Mouse (Mus musculus) Patski (cell line): Measurements from ENCODE around the gene Slc4a8. TPM values are rescaled to one million over a fixed set of nuclear protein-coding genes. Genes with fewer than 3 reads are reported as not detected.

Experiments used
- ATAC-seq: fragments of 100-300 bp; one replicate; pipeline ENCODE4 v1.8.0; 2021
- CTCF ChIA-PET: fragments of 350-600 bp; sonication (Branson Sonifier 250); formaldehyde crosslinking; loops from one replicate; lab custom pipeline; 2022; ENCODE audit warnings: inconsistent platforms; lab: Charles Lee
- POLR2A ChIA-PET: fragments of 350-600 bp; sonication (Branson Sonifier 250); formaldehyde crosslinking; loops from one replicate; lab custom pipeline; 2022; ENCODE audit warnings: antibody characterized with exemption, inconsistent platforms; lab: Charles Lee
- DNase-seq: peaks from one replicate; pipeline ENCODE4 v3.0.0-alpha.2; 2011; ENCODE audit warnings: low read depth, low spot score
- H3K27me3 ChIP-seq: fragments of 371-371 bp; one replicate; pipeline ENCODE4 v1.5.1; 2021
- CTCF ChIP-seq: fragments of 100-300 bp; IDR thresholded peaks from one replicate; pipeline ENCODE4 v1.5.1; 2021
- in situ Hi-C: fragments of 300-500 bp; cut with MboI; formaldehyde crosslinking; loops from 3 replicates; pipeline ENCODE4 v1.11.1; 2018; ENCODE audit warnings: low pct_unique_long_range_greater_than_20kb, mixed read lengths
- polyA plus RNA-seq: library from polyadenylated mRNA; unstranded; gene quantifications from one replicate; pipeline ENCODE4 v1.2.3, GENCODE M21; 2021

Gene Slc4a8
- polyA plus RNA-seq, 1 experiment from 2014 or later: 13.1 TPM

DNA sequence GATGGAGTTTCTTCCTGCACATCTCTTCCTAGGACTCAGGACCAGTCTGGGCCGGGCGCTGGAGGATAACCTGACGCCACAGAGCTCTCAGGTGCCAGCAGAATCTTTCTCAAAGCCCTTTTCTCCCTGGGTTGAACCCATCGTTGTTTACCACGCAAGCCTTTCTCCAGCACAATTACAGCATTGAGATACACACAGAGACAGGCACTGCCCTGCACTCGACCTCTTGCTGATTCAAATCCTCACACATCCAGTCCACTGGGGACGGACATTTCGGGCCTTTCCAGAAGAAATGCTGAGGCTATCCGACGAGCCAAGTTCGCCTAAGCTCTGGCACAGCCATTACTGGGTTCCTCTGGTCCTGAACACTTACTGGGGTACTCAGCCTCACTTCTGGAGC is 34.8 kb upstream of the Slc4a8 start:
- POLR2A ChIA-PET: no interaction called here
- in situ Hi-C loops: no loop called here
- H3K27me3 ChIP-seq: peaks cover 6% of the 10 kb centered on the region
- ATAC-seq: no peak
- DNase-seq: no peak
- CTCF ChIA-PET: no interaction called here
- TF ChIP-seq CTCF: no peak

DNA sequence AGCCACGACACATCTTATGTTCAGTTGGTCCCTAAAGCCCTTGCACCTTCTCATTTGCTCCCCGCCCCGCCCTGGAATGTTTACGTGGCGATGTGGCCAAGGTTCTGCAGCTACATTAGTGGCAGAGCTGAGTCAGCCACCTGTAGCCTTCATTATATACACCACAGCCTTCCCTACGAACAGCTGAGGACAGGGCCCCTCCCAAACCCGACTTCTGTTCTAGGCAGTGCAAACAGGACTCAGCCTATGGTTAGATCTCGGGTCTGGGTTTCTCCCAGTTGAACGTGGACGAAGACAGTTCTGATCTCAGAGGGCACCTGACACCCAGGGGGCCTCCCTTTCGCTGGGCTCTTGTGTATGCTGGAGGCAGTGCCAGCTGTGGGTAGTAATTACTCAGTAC is 33.7 kb upstream of the Slc4a8 start:
- peaks cover 6% of the 10 kb centered on the region for H3K27me3 ChIP-seq
- TF ChIP-seq CTCF: no peak
- ATAC-seq: no peak
- ChIA-PET CTCF (no interaction called here), POLR2A (no interaction called here)
- no peak for DNase-seq
- in situ Hi-C loops: no loop called here

DNA sequence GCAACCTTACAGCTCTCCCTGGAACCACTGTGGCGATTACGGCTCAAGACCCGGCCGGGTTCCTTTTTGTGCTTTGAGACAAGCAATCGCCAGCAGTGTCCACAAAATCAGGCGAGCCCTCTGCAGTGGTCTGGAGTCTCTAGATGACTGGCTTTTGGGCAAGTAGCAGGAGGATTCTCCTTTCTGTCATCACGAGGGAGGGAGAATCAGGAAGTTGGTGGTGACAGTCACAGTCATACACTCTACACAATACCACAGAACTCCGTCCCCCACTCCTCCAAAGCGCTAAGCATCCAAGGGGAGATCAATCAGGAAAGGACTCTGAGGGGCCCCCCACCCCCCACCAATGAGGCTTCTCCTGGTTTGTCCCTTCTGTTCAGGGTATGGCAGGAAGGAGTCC is 33.0 kb upstream of the Slc4a8 start:
- TF ChIP-seq CTCF: no peak
- no peak for DNase-seq
- ChIA-PET CTCF (no interaction called here), POLR2A (no interaction called here)
- no peak for ATAC-seq
- in situ Hi-C loops: no loop called here
- H3K27me3 ChIP-seq: peaks cover 6% of the 10 kb centered on the region

- ChIA-PET CTCF (no interaction called here), POLR2A (no interaction called here)
- in situ Hi-C loops: no loop called here
- H3K27me3 ChIP-seq: peaks cover 6% of the 10 kb centered on the region
- no peak for ATAC-seq
- no peak for DNase-seq
- TF ChIP-seq CTCF: no peak
These were observed 32.1 kb upstream of the Slc4a8 start, which contains the start of gene Galnt6 for GRCm38 (mm10) chr15:100729281-100729985. Gene Galnt6, minus strand, starts transcription at chr15:100729376.

DNA sequence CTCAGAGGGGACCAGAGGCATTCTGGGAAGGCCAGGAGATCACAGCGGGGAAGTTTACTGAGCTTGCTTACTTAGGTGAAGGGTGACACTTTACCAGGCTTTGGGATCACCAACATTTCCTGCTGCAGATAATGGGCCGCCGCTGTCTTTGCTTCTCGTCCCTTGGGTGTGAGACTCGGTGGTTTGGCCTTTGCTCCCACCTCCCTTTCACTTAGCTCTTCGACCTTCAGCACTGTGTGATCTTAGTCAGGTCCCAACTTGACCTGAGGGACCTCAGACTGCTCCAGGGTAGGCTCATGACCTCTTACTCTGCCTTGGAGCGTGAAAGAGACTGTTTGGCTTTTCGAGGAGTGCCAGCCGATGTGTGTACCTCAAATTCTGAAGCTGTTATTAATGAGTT is 30.5 kb upstream of the Slc4a8 start:
- in situ Hi-C loops: no loop called here
- ChIA-PET POLR2A (no interaction called here), CTCF (interaction anchor here (1.0 to 1.3 kb wide), 2 partner anchors 10 to 30 kb away, joined by 3 read pairs; partner anchors contain the start of gene Slc4a8)
- no peak for TF ChIP-seq CTCF
- ATAC-seq: no peak
- no peak for DNase-seq
- H3K27me3 ChIP-seq: peaks cover 6% of the 10 kb centered on the region

- DNase-seq (no peak), ATAC-seq (no peak)
- no peak for TF ChIP-seq CTCF
- ChIA-PET POLR2A (no interaction called here), CTCF (no interaction called here)
- peaks cover 6% of the 10 kb centered on the region for H3K27me3 ChIP-seq
- in situ Hi-C loops: no loop called here
These were observed 29.0 kb upstream of the Slc4a8 start for GRCm38 (mm10) chr15:100732580-100732979.

DNA sequence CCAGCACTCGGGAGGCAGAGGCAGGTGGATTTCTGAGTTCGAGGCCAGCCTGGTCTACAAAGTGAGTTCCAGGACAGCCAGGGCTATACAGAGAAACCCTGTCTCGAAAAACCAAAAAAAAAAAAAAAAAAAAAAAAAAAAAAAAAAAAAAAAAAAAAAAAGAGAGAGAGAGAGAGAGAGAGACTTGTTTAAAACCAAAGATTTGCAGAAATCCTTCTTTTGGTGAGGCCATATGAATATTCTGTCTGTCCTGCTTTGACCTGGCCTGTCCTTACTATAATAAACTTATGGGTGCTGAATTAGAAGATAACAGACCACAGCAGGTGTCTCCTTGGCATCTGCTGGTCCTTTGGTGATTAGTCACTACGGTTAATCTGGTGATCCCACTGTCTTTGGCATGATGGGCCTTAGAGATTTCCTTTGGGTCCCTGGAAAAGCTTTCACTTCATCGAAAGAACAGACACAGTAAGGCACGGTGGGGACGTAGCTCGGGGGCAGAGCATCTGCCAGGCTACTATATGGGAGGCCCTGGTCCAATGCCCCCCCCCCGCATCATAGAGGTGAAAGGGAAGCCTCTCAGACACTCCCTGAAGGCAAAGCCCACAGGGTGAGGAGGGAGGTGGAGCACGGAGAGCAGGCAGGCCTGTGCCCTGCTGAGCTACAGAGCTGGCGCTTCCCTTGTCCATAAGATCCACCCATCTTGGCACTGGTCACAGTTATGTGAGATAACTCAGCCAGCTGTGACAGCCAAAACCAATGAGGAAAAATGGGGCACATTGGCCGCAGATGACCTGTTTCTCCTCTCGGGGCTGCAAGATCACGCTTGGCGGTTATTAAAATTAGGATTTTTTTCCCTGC is 26.2 kb upstream of the Slc4a8 start:
- POLR2A ChIA-PET: interaction anchor here (0.6 kb wide), 1 partner anchor 52 kb away, joined by 3 read pairs; no protein-coding TSS in a partner anchor
- CTCF ChIA-PET: no interaction called here
- ATAC-seq (no peak), DNase-seq (no peak)
- H3K27me3 ChIP-seq: no peaks in the 10 kb centered on the region
- TF ChIP-seq CTCF: no peak
- in situ Hi-C loops: no loop called here

DNA sequence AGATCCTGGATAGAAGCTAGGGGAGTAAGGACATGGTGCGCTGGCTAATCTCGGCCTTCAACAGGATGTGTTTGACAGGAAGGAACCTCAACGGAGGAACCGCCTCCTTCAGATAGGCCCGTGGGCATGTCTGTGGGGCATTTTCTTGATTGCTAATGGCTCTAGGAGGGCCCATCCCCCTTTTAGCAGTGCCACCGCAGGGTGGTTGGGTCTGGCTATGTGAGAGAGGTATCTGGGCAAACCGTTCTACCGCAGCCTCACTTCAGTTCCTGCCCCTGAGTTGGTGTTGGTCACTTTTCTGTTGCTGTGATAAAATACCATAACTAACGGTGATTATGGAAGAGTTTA is 25.6 kb upstream of the Slc4a8 start:
- ATAC-seq (no peak), DNase-seq (no peak)
- ChIA-PET POLR2A (no interaction called here), CTCF (no interaction called here)
- no peak for TF ChIP-seq CTCF
- in situ Hi-C loops: no loop called here
- peaks cover under 1% of the 10 kb centered on the region for H3K27me3 ChIP-seq

DNA sequence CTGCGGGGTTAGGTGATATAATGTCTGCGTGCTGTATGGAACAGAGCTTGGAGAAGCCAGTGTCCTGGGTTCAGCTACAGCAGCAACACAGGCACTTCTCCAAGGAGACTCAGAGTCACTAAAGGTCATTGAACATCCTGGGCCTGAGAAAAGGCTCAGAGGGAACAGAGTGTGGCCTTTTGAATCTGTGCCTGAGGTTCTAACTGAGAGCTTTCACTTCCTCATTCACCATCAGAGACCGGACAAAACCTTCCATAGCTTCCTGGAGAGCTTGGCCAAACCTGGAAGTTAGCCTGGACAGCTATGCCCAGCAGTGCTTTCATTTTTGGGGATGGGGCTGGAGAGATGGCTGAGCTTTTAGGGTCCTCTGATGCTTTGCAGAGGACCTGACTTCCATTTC is 23.9 kb upstream of the Slc4a8 start:
- no peak for TF ChIP-seq CTCF
- ChIA-PET POLR2A (no interaction called here), CTCF (interaction anchor here (1.2 kb wide), 1 partner anchor 20 kb away, joined by 3 read pairs; no protein-coding TSS in a partner anchor)
- H3K27me3 ChIP-seq: peaks cover 12% of the 10 kb centered on the region
- ATAC-seq (no peak), DNase-seq (no peak)
- in situ Hi-C loops: no loop called here

- peaks cover 12% of the 10 kb centered on the region for H3K27me3 ChIP-seq
- no peak for TF ChIP-seq CTCF
- POLR2A ChIA-PET: no interaction called here
- CTCF ChIA-PET: interaction anchor here (1.2 kb wide), 1 partner anchor 21 kb away, joined by 3 read pairs; no protein-coding TSS in a partner anchor
- no peak for ATAC-seq
- in situ Hi-C loops: no loop called here
- DNase-seq: no peak
These were observed 23.2 kb upstream of the Slc4a8 start for GRCm38 (mm10) chr15:100738351-100738781.

GRCm38 (mm10) chr15:100739442-100739841 is 22.1 kb upstream of the Slc4a8 start:
- DNase-seq: no peak
- no peak for TF ChIP-seq CTCF
- no peak for ATAC-seq
- peaks cover 12% of the 10 kb centered on the region for H3K27me3 ChIP-seq
- ChIA-PET CTCF (no interaction called here), POLR2A (no interaction called here)
- in situ Hi-C loops: no loop called here
